In genomic region chr3:101377256-101378024, GRCm38 (mm10) we compare ENCODE assay signal across 8 mouse cellular contexts. TPM values are rescaled to one million over a fixed set of nuclear protein-coding genes. Genes with fewer than 3 reads are reported as not detected.
DNase-seq lines count a peak whose midpoint lies in the region; ATAC-seq and TF ChIP-seq lines count a peak whose summit lies in the region.

No protein-coding gene starts in this region.

- H3K9me3 ChIP-seq in hindbrain, embryonic 14.5 days (ENCODE audit: control insufficient read depth, low read length): no peaks in the 10 kb centered on the region
- no peaks in the 10 kb centered on the region for H3K9me3 ChIP-seq in midbrain, embryonic 10.5 days (replicated peaks)

- no peak for TF ChIP-seq POLR2A in cerebellum, adult 2 months (IDR thresholded peaks at IDR 0.05; ENCODE audit: borderline replicate concordance, insufficient read depth, low read length)
- TF ChIP-seq POLR2A in testis, adult 2 months (IDR thresholded peaks at IDR 0.05; ENCODE audit: control insufficient read depth, low read depth, low read length): no peak

- no peaks in the 10 kb centered on the region for H3K36me3 ChIP-seq in testis, adult 2 months (ENCODE audit: control insufficient read depth, insufficient read depth, low read length)
- no peaks in the 10 kb centered on the region for H3K36me3 ChIP-seq in hindbrain, embryonic 14.5 days (replicated peaks; ENCODE audit: control insufficient read depth, insufficient read depth)
- no peaks in the 10 kb centered on the region for H3K36me3 ChIP-seq in midbrain, embryonic 10.5 days

- under 1% methylated on average over 62 of the region's 62 CpGs for WGBS in cerebellum, adult 2 months
- WGBS in hindbrain, embryonic 14.5 days: under 1% methylated on average over 59 of the region's 62 CpGs
- WGBS in midbrain, embryonic 10.5 days: under 1% methylated on average over 62 of the region's 62 CpGs

- H3K9ac ChIP-seq in hindbrain, embryonic 14.5 days: peak overlapping the region; percentile 81

- H3K27ac ChIP-seq in cerebellum, adult 2 months (ENCODE audit: insufficient read depth, low read length): no peak overlapping the region
- H3K27ac ChIP-seq in testis, adult 2 months (ENCODE audit: control insufficient read depth, insufficient read depth, low read depth, low read length): no peak overlapping the region
- H3K27ac ChIP-seq in hindbrain, embryonic 14.5 days: peak overlapping the region; percentile 85
- peak overlapping the region; percentile 91 for H3K27ac ChIP-seq in midbrain, embryonic 10.5 days (replicated peaks)

- peak; percentile 8; the same call in 1 of the 2 replicates for ATAC-seq in hindbrain, embryonic 14.5 days (ENCODE audit: low FRiP score)

- no peak for TF ChIP-seq CTCF in cerebellum, adult 2 months (IDR thresholded peaks at IDR 0.05; ENCODE audit: borderline replicate concordance, insufficient read depth, low read depth, low read length)
- no peak for TF ChIP-seq CTCF in testis, adult 2 months (IDR thresholded peaks at IDR 0.05; ENCODE audit: control insufficient read depth, insufficient read depth, insufficient replicate concordance, low read depth, low read length)

- DNase-seq in cerebellum, adult 2 months: no peak
- no peak for DNase-seq in cerebellum, adult 11-12 months
- no peak for DNase-seq in testis, postnatal 14 days (ENCODE audit: low spot score)
- no peak for DNase-seq in hindbrain, embryonic 14.5 days (ENCODE audit: low spot score)
- no peak for DNase-seq in midbrain, embryonic 10.5 days (ENCODE audit: low spot score)
- no peak for DNase-seq in frontal cortex, postnatal 14 days (ENCODE audit: low spot score in 2 of 2)
- no peak for DNase-seq in right cerebral cortex, postnatal 36 days (ENCODE audit: low spot score in 2 of 2)

- peak overlapping the region; percentile 89 for H3K4me2 ChIP-seq in hindbrain, embryonic 14.5 days (replicated peaks)

- peak overlapping the region; percentile 67 for H3K4me3 ChIP-seq in cerebellum, adult 2 months (replicated peaks; ENCODE audit: insufficient read depth, low read depth, low read length)
- peak overlapping the region; percentile 75 for H3K4me3 ChIP-seq in testis, adult 2 months (ENCODE audit: control insufficient read depth, low read depth, low read length)
- peak overlapping the region; percentile 89 for H3K4me3 ChIP-seq in hindbrain, embryonic 14.5 days (replicated peaks; ENCODE audit: low read length)
- H3K4me3 ChIP-seq in midbrain, embryonic 10.5 days: peak overlapping the region; percentile 92

- no peaks in the 10 kb centered on the region for H3K27me3 ChIP-seq in cerebellum, adult 2 months (ENCODE audit: control insufficient read depth, insufficient read depth, low read length)
- H3K27me3 ChIP-seq in testis, adult 2 months (ENCODE audit: control insufficient read depth, insufficient read depth, low read length): no peaks in the 10 kb centered on the region
- no peaks in the 10 kb centered on the region for H3K27me3 ChIP-seq in hindbrain, embryonic 14.5 days (ENCODE audit: control insufficient read depth, insufficient read depth, low read length)
- peaks cover 40% of the 10 kb centered on the region for H3K27me3 ChIP-seq in midbrain, embryonic 10.5 days (ENCODE audit: low read depth, poor library complexity, severe bottlenecking)

- H3K4me1 ChIP-seq in cerebellum, adult 2 months (ENCODE audit: control insufficient read depth, insufficient read depth, low read length): no peaks in the 10 kb centered on the region
- peaks cover 9% of the 10 kb centered on the region for H3K4me1 ChIP-seq in testis, adult 2 months (ENCODE audit: control insufficient read depth, insufficient read depth, low read length)
- peaks cover 41% of the 10 kb centered on the region for H3K4me1 ChIP-seq in hindbrain, embryonic 14.5 days (replicated peaks; ENCODE audit: control insufficient read depth, insufficient read depth, low read length)
- peaks cover 69% of the 10 kb centered on the region for H3K4me1 ChIP-seq in midbrain, embryonic 10.5 days

RNA-seq across cellular contexts. Expression of gene Igsf3, which starts 0.6 kb away (rescaled TPM):
- 4.3 and 5.1 TPM in 2 replicates for polyA plus RNA-seq in cerebellum, adult 2 months (2012; rRNA removed)
- polyA plus RNA-seq in testis, adult 2 months (2012; rRNA removed): 3.9 TPM in 2 replicates
- 48.8 and 51.7 TPM in 2 replicates for polyA plus RNA-seq in hindbrain, embryonic 14.5 days (2014; fragmentation: Nextera tagmentation; extraction: Ambion mirVana)
- 22.7 and 29.7 TPM in 2 replicates for polyA plus RNA-seq in midbrain, embryonic 10.5 days (2016; fragmentation: Nextera tagmentation; extraction: Ambion mirVana)

Comparison
In these comparisons a context has a peak if more than half of its experiments do, and no peak if none do; other contexts are left out.
1. H3K27ac ChIP-seq: peak in hindbrain, embryonic 14.5 days (single experiment) and midbrain, embryonic 10.5 days (single experiment); none in cerebellum, adult 2 months (single experiment) and testis, adult 2 months (single experiment).
2. Peak in every context shown above with its lines, with median percentiles within 50 percentile points of each other: H3K4me3 ChIP-seq.